Mouse (Mus musculus): ENCODE data around the gene Nxf7. TPM values are rescaled to one million over a fixed set of nuclear protein-coding genes. Genes with fewer than 3 reads are reported as not detected.
A peak's percentile ranks its signal among the peaks of the same experiment; 100 is the strongest.
"Not testable (repeated sequence)": the region's sequence is repeated elsewhere in the genome, so short reads cannot be mapped to it uniquely, and the experiment has no call there.

The Nxf7 gene
- total RNA-seq (2021), result under 1 TPM in 1 of 2 experiments, not detected in 1; 0.34 TPM

GRCm38 (mm10) chrX:135598677-135599076 is at the start of gene Nxf7:
Gene Nxf7, minus strand, starts transcription at chrX:135598777.
- no peak for DNase-seq
- intact Hi-C loops (cut with DNase I), result no loop called here

DNA sequence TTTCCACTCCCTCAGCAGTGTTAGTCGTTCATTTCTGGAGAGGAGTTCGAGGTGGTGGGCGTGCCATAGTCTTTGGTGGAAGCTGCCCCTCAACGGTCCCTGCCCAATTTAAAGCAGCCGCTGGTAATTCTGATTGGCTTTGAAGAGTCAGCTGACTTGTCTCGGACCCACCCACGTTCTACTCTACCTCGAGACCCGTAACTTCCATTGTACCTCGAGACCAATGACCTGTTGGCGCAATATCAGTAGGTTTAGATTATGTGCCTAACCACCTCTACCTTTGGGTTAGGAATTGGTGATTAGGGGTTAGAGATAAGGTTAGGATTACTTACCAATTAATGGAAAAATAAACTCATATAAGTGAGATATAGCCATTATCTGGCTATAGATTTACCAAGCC is 29.0 kb upstream of the Nxf7 start, which contains the start of gene Prame:
Gene Prame, minus strand, starts transcription at position 101 of the 400 bp plus-strand sequence.
- DNase-seq, result no peak
- intact Hi-C loops (cut with DNase I), result no loop called here

GRCm38 (mm10) chrX:135601298-135602029 is 2.9 kb upstream of the Nxf7 start:
- DNase-seq, result peak; percentile 23 to 46

DNA sequence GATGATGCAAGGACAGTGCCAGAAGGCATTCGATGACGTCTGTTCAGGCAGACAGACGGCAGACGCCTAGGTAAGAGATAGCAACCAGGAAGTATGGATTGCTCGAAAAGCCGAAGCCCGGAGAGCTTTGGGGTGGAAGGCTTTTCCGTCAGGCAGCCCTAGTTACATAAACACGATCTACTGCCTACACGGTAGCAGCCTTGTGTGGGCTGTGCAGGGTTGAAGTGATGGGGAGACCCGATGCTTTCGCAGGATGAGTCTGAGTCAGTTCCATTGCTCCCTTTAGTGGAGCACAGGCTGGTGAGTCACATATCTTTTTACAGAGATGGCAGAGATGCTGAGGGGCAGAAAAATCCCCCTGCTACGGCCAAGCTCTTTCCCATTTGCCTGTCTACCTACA is 481 bp downstream of the Nxf7 start:
- intact Hi-C loops (cut with DNase I), result no loop called here
- DNase-seq, result no peak

More at GRCm38 (mm10) chrX:135601298-135602029, 2.9 kb upstream of the Nxf7 start:
- intact Hi-C loops (cut with DNase I), result loop anchor here (1.0 kb wide), 1 partner anchor 47 kb away; no protein-coding TSS in a partner anchor

- no peak for DNase-seq
- intact Hi-C loops (cut with DNase I), result loop anchor here (10.0 kb wide), 1 partner anchor 128 kb away; no protein-coding TSS in a partner anchor
These were observed 22.2 kb downstream of the Nxf7 start for GRCm38 (mm10) chrX:135576412-135576811.

GRCm38 (mm10) chrX:135574958-135575628 is 23.5 kb downstream of the Nxf7 start:
- intact Hi-C loops (cut with DNase I), result loop anchor here (10.0 kb wide), 1 partner anchor 130 kb away; no protein-coding TSS in a partner anchor
- not testable (repeated sequence) for DNase-seq

DNA sequence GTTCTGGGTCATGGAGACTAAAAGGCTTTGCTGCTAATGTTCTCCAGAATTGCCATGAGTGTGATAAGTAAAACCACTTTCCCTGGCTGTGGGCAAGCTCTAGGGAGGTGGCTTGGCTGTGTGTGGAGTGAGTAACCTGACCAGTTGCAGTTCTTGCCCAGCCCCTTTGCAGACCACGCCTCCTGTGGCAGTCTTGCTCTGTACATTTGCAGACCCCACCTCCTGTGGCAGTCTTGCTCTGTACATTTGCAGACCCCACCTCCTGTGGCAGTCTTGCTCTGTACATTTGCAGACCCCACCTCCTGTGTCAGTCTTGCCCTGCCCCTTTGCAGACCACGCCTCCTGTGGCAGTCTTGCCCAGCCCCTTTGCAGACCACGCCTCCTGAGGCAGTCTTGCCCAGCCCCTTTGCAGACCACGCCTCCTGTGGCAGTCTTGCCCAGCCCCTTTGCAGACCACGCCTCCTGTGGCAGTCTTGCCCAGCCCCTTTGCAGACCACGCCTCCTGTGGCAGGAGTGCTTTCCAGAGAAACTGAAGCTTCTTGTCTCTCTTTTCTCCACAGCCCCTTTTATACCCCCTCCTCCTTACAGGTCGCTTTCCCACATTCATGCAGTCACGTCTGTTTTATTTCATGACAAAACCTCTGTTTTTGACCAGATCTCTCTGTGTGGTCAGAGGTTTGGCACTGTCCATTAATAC is 24.2 kb downstream of the Nxf7 start:
- intact Hi-C loops (cut with DNase I), result loop anchor here (10.0 kb wide), 1 partner anchor 130 kb away; no protein-coding TSS in a partner anchor
- not testable (repeated sequence) for DNase-seq

DNA sequence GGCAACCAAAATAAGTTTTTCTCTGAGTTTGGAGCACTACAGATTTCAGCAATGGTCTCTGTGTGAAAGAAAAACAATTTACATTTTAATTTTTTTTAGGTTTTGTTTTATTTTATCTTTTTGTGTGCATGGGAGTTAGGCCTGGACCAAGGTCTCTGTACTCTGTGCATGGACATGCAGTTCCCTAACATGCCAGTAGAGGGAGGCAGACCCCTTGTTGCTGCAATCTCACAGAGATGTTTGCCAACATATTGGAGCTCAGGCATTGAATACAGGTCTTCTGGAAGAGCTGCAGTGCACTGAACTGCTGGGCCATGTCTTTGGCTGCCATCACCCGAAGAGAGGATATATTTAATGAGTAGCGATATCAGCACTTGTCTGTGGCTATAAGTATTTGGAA is 29.1 kb downstream of the Nxf7 start:
- intact Hi-C loops (cut with DNase I), result not testable (repeated sequence)
- DNase-seq, result peak; percentile 45 to 79

- DNase-seq, result not testable (repeated sequence)
These were observed 33.6 kb downstream of the Nxf7 start for GRCm38 (mm10) chrX:135564934-135565333.

DNA sequence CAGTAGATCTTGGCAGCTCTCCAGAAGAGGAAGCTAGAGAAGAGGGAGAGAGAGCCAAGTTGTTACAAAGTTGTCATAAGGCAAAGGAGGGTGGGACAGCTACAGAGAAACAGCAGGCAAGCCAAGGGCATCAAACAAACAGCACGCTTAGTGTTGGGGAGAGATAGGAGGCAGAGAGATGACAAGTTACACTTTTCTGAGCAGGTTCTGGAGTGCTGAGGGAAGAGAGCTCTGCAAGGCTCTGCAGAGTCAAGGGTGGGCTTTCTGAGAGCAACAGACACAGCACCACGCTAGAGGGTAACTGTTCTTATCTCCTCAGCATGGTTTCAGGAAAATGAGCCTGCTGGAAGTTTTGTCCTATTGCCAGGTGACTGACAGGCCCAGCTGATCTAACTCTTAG is 35.7 kb downstream of the Nxf7 start:
- DNase-seq, result no peak
- intact Hi-C loops (cut with DNase I), result no loop called here

More at GRCm38 (mm10) chrX:135564934-135565333, 33.6 kb downstream of the Nxf7 start:
- intact Hi-C loops (cut with DNase I), result not testable (repeated sequence)

DNA sequence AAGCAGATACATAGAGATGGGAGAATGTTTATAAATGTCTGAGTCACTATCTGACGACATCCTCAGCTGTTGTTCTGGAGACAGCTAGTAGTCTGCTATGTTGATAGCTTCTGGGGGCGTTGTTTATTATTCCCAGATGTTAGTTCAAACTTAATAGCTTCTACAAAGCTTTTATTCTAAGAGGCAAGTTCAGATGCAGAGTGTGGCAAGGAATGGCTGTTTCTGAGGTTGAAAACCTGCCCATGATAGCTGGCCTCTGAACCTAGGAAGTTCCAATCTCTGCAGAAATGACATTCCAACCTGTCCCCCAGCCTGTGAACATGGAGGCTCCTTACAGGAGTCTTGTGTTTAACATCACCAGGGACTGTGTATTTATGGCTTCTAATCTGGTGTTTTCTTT is 36.9 kb downstream of the Nxf7 start:
- intact Hi-C loops (cut with DNase I); DNase-seq: not testable (repeated sequence)

DNA sequence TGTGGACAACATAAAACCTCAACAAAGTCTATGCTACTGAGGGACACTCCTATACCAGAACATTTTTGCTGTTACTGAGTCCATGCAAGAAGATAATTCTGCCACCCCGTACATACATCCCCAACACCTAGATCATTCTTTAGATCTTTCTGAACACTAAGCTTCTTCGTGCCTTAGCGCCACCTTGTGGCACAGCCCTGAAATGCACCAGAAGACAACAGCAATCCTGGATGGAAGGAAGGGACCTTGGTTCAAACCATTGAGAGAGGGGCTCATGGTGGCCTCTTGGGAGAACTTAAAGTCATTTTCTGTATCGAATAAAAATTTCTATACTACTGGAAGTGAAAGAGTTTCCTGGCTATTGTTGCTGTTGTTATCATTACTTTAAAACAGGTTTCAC is 37.6 kb downstream of the Nxf7 start:
- peak; percentile 41 to 48 for DNase-seq
- intact Hi-C loops (cut with DNase I), result not testable (repeated sequence)

DNA sequence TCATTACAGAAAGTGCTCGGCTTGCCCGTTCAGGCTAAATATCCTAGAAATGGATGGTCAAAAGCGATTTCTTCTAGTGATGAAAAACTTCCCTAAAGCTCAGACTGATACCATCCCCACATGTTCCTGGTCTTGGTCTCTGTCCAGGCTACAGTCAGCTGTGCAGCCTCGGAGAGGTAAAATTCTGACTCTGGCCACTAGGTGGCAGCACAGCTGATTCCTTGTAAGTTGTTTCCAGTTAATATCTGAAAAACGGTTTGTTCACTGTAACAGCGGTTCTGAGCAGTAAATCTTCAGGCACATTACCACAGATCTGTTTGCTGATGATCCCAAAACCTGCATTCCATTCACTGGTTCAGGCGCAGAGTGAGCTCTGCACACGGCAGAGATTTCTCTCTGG is 38.9 kb downstream of the Nxf7 start:
- peak; percentile 29 to 45 for DNase-seq
- intact Hi-C loops (cut with DNase I), result not testable (repeated sequence)

Other genes with a start within 250 kb of the Nxf7 start
- not detected for gene Gm5128, start 225.5 kb downstream of the Nxf7 start, total RNA-seq (2021)
- gene Gm7903, start 164.9 kb downstream of the Nxf7 start, total RNA-seq (2021), result not detected
- not detected for gene AV320801, start 104.2 kb downstream of the Nxf7 start, total RNA-seq (2021)
- not detected for gene Prame, start 28.9 kb upstream of the Nxf7 start, total RNA-seq (2021)
- not detected for gene Tcp11x2, start 95.0 kb upstream of the Nxf7 start, total RNA-seq (2021)
- not detected for gene Tmsb15a, start 126.5 kb upstream of the Nxf7 start, total RNA-seq (2021)
- gene Armcx5, start 144.0 kb upstream of the Nxf7 start, total RNA-seq (2021), result 10 to 100 TPM in 1 of 2 experiments, 1 to 10 TPM in 1; 8.4 to 10.7 TPM
- 10 to 100 TPM; 25.5 to 26.2 TPM for gene Gprasp1, start 144.0 kb upstream of the Nxf7 start, total RNA-seq (2021)
- gene Bhlhb9, start 198.8 kb upstream of the Nxf7 start, total RNA-seq (2021), result 10 to 100 TPM; 29.7 to 47.2 TPM
- gene Gprasp2, start 240.3 kb upstream of the Nxf7 start, total RNA-seq (2021), result 1 to 10 TPM; 3.7 to 7.3 TPM

Measured in heart, postnatal 10 days (tissue).